Mouse (Mus musculus) ES-CJ7 (cell line): ENCODE results near the gene 4933406M09Rik.

Experiments used
- DNase-seq: peaks from one replicate; pipeline ENCODE4 v3.0.0; 2011; ENCODE audit warnings: low read depth, low spot score

4933406M09Rik gene

GRCm38 (mm10) chr1:134381051-134381450 lies 4.7 kb upstream of the 4933406M09Rik start:
- DNase-seq = no peak

GRCm38 (mm10) chr1:134381795-134382625 lies 3.7 kb upstream of the 4933406M09Rik start:
- DNase-seq = peak; percentile 90

- DNase-seq = peak; percentile 96
Observed at GRCm38 (mm10) chr1:134384581-134384980, 1.2 kb upstream of the 4933406M09Rik start.

- peak; percentile 81 for DNase-seq
Observed at GRCm38 (mm10) chr1:134385176-134385575, 564 bp upstream of the 4933406M09Rik start.

GRCm38 (mm10) chr1:134393827-134394226 lies 8.1 kb downstream of the 4933406M09Rik start:
- no peak for DNase-seq

- no peak for DNase-seq
Observed at GRCm38 (mm10) chr1:134398210-134398609, 12.5 kb downstream of the 4933406M09Rik start.

- peak; percentile 95 for DNase-seq
Observed at GRCm38 (mm10) chr1:134399735-134400134, 14.0 kb downstream of the 4933406M09Rik start.

- peak; percentile 98 for DNase-seq
Observed at GRCm38 (mm10) chr1:134405509-134406413, 20.0 kb downstream of the 4933406M09Rik start, which contains the start of gene Cyb5r1. Gene Cyb5r1 (plus strand): TSS chr1:134405559.

- DNase-seq = no peak
Observed at GRCm38 (mm10) chr1:134406414-134406771, 20.7 kb downstream of the 4933406M09Rik start.

GRCm38 (mm10) chr1:134408080-134408479 lies 22.3 kb downstream of the 4933406M09Rik start:
- no peak for DNase-seq

GRCm38 (mm10) chr1:134411706-134412629 lies 26.2 kb downstream of the 4933406M09Rik start:
- DNase-seq = peak; percentile 47

GRCm38 (mm10) chr1:134414038-134414437 lies 28.3 kb downstream of the 4933406M09Rik start:
- DNase-seq = no peak

- DNase-seq = no peak
Observed at GRCm38 (mm10) chr1:134414501-134415167, 28.9 kb downstream of the 4933406M09Rik start.

GRCm38 (mm10) chr1:134415168-134415831 lies 29.6 kb downstream of the 4933406M09Rik start, which contains the start of gene Adipor1:
Gene Adipor1 (plus strand): TSS chr1:134415378.
- peak; percentile 98 for DNase-seq

- no peak for DNase-seq
Observed at GRCm38 (mm10) chr1:134418414-134418975, 32.8 kb downstream of the 4933406M09Rik start.

GRCm38 (mm10) chr1:134419176-134419575 lies 33.4 kb downstream of the 4933406M09Rik start:
- peak; percentile 71 for DNase-seq

GRCm38 (mm10) chr1:134419751-134420458 lies 34.2 kb downstream of the 4933406M09Rik start:
- DNase-seq = no peak

GRCm38 (mm10) chr1:134423911-134424310 lies 38.2 kb downstream of the 4933406M09Rik start:
- peak; percentile 67 for DNase-seq

- no peak for DNase-seq
Observed at GRCm38 (mm10) chr1:134426289-134426688, 40.5 kb downstream of the 4933406M09Rik start.
